Mouse (Mus musculus): ENCODE measurements around the gene 1700030K09Rik. TPM values are rescaled to one million over a fixed set of nuclear protein-coding genes. Genes with fewer than 3 reads are reported as not detected.

1700030K09Rik gene
- polyA plus RNA-seq, 1 experiment from 2014 or later = 10.3 TPM

GRCm38 (mm10) chr8:72469984-72470383 is 26.3 kb downstream of the 1700030K09Rik start:
- 89% methylated on average over 8 of the region's 8 CpGs for WGBS (ENCODE audit: insufficient replicate concordance)
- no peak for ATAC-seq (replicated peaks; ENCODE audit: insufficient number of reproducible peaks, low FRiP score, low TSS enrichment)
- no peaks in the 10 kb centered on the region for H3K9me3 ChIP-seq (replicated peaks; ENCODE audit: control insufficient read depth, low read length)

GRCm38 (mm10) chr8:72470684-72471083 is 27.0 kb downstream of the 1700030K09Rik start:
- H3K27me3 ChIP-seq (ENCODE audit: control insufficient read depth, insufficient read depth, low read length) = no peaks in the 10 kb centered on the region
- H3K27ac ChIP-seq (ENCODE audit: low read depth, low read length) = no peak overlapping the region
- H3K4me1 ChIP-seq (ENCODE audit: control insufficient read depth, insufficient read depth, low read length) = 0 out of 2 replicates have a peak, but pooled peaks cover 6% of the 10 kb centered on the region
- 93% methylated on average over 7 of the region's 7 CpGs for WGBS (ENCODE audit: insufficient replicate concordance)
- H3K4me2 ChIP-seq = no peak overlapping the region
- peaks cover 56% of the 10 kb centered on the region for H3K36me3 ChIP-seq (ENCODE audit: control insufficient read depth, insufficient read depth, low read length)
- no peaks in the 10 kb centered on the region for H3K9me3 ChIP-seq (replicated peaks; ENCODE audit: control insufficient read depth, low read length)
- no peak overlapping the region for H3K9ac ChIP-seq (ENCODE audit: low read depth, low read length)
- H3K4me3 ChIP-seq (ENCODE audit: low read depth, low read length) = no peak overlapping the region
- ATAC-seq (replicated peaks; ENCODE audit: insufficient number of reproducible peaks, low FRiP score, low TSS enrichment) = no peak

More at GRCm38 (mm10) chr8:72469984-72470383, 26.3 kb downstream of the 1700030K09Rik start:
- H3K9ac ChIP-seq (ENCODE audit: low read depth, low read length) = no peak overlapping the region
- no peak overlapping the region for H3K4me2 ChIP-seq
- no peak overlapping the region for H3K4me3 ChIP-seq (ENCODE audit: low read depth, low read length)
- no peak overlapping the region for H3K27ac ChIP-seq (ENCODE audit: low read depth, low read length)
- no peaks in the 10 kb centered on the region for H3K27me3 ChIP-seq (ENCODE audit: control insufficient read depth, insufficient read depth, low read length)
- peaks cover 63% of the 10 kb centered on the region for H3K36me3 ChIP-seq (ENCODE audit: control insufficient read depth, insufficient read depth, low read length)
- 0 out of 2 replicates have a peak, but pooled peaks cover 6% of the 10 kb centered on the region for H3K4me1 ChIP-seq (ENCODE audit: control insufficient read depth, insufficient read depth, low read length)

GRCm38 (mm10) chr8:72474826-72475546 is 31.3 kb downstream of the 1700030K09Rik start, which contains the start of gene Cherp:
TSS of gene Cherp (minus strand) at chr8:72475226.
- no peaks in the 10 kb centered on the region for H3K27me3 ChIP-seq (ENCODE audit: control insufficient read depth, insufficient read depth, low read length)
- H3K4me2 ChIP-seq = peak within 1 kb of the TSS; percentile 97
- H3K36me3 ChIP-seq (ENCODE audit: control insufficient read depth, insufficient read depth, low read length) = peaks cover 18% of the 10 kb centered on the region
- peaks cover 12% of the 10 kb centered on the region; the same call in 1 of the 2 replicates for H3K4me1 ChIP-seq (ENCODE audit: control insufficient read depth, insufficient read depth, low read length)
- H3K4me3 ChIP-seq (ENCODE audit: low read depth, low read length) = peak within 1 kb of the TSS; percentile 82
- peak; percentile 91 for ATAC-seq (replicated peaks; ENCODE audit: insufficient number of reproducible peaks, low FRiP score, low TSS enrichment)
- peak within 1 kb of the TSS; percentile 82 for H3K9ac ChIP-seq (ENCODE audit: low read depth, low read length)
- H3K9me3 ChIP-seq (replicated peaks; ENCODE audit: control insufficient read depth, low read length) = no peaks in the 10 kb centered on the region
- peak within 1 kb of the TSS; percentile 90 for H3K27ac ChIP-seq (ENCODE audit: low read depth, low read length)
- WGBS (ENCODE audit: insufficient replicate concordance) = under 1% methylated on average over 80 of the region's 80 CpGs

- ATAC-seq (replicated peaks; ENCODE audit: insufficient number of reproducible peaks, low FRiP score, low TSS enrichment) = no peak
- H3K4me1 ChIP-seq (ENCODE audit: control insufficient read depth, insufficient read depth, low read length) = peaks cover 3% of the 10 kb centered on the region; the same call in 1 of the 2 replicates
- no peak overlapping the region for H3K27ac ChIP-seq (ENCODE audit: low read depth, low read length)
- H3K4me2 ChIP-seq = no peak overlapping the region
- H3K9ac ChIP-seq (ENCODE audit: low read depth, low read length) = no peak overlapping the region
- peaks cover 19% of the 10 kb centered on the region; the same call in 1 of the 2 replicates for H3K36me3 ChIP-seq (ENCODE audit: control insufficient read depth, insufficient read depth, low read length)
- H3K4me3 ChIP-seq (ENCODE audit: low read depth, low read length) = no peak overlapping the region
- WGBS (ENCODE audit: insufficient replicate concordance) = 74% methylated on average over 6 of the region's 6 CpGs
- H3K9me3 ChIP-seq (replicated peaks; ENCODE audit: control insufficient read depth, low read length) = no peaks in the 10 kb centered on the region
- H3K27me3 ChIP-seq (ENCODE audit: control insufficient read depth, insufficient read depth, low read length) = no peaks in the 10 kb centered on the region
These were observed 41.9 kb downstream of the 1700030K09Rik start for GRCm38 (mm10) chr8:72485456-72486199.

- ATAC-seq (replicated peaks; ENCODE audit: insufficient number of reproducible peaks, low FRiP score, low TSS enrichment) = no peak
- no peak overlapping the region for H3K4me2 ChIP-seq
- H3K4me1 ChIP-seq (ENCODE audit: control insufficient read depth, insufficient read depth, low read length) = peaks cover 9% of the 10 kb centered on the region
- H3K4me3 ChIP-seq (ENCODE audit: low read depth, low read length) = no peak overlapping the region
- no peak overlapping the region for H3K27ac ChIP-seq (ENCODE audit: low read depth, low read length)
- H3K27me3 ChIP-seq (ENCODE audit: control insufficient read depth, insufficient read depth, low read length) = no peaks in the 10 kb centered on the region
- H3K9ac ChIP-seq (ENCODE audit: low read depth, low read length) = no peak overlapping the region
- H3K9me3 ChIP-seq (replicated peaks; ENCODE audit: control insufficient read depth, low read length) = no peaks in the 10 kb centered on the region
- H3K36me3 ChIP-seq (ENCODE audit: control insufficient read depth, insufficient read depth, low read length) = peaks cover 19% of the 10 kb centered on the region; the same call in 1 of the 2 replicates
These were observed 43.3 kb downstream of the 1700030K09Rik start for GRCm38 (mm10) chr8:72487014-72487413.

- no peak for ATAC-seq (replicated peaks; ENCODE audit: insufficient number of reproducible peaks, low FRiP score, low TSS enrichment)
- Histone ChIP-seq H3K9me3 (replicated peaks; ENCODE audit: control insufficient read depth, low read length) (no peaks in the 10 kb centered on the region), H3K27ac (ENCODE audit: low read depth, low read length) (no peak overlapping the region), H3K36me3 (ENCODE audit: control insufficient read depth, insufficient read depth, low read length) (peaks cover 19% of the 10 kb centered on the region), H3K4me2 (peak overlapping the region; percentile 70), H3K27me3 (ENCODE audit: control insufficient read depth, insufficient read depth, low read length) (no peaks in the 10 kb centered on the region), H3K4me3 (ENCODE audit: low read depth, low read length) (peak overlapping the region; percentile 94; the same call in 1 of the 2 replicates), H3K4me1 (ENCODE audit: control insufficient read depth, insufficient read depth, low read length) (peaks cover 20% of the 10 kb centered on the region), H3K9ac (ENCODE audit: low read depth, low read length) (no peak overlapping the region)
- 93% methylated on average over 2 of the region's 2 CpGs for WGBS (ENCODE audit: insufficient replicate concordance)
These were observed 47.3 kb downstream of the 1700030K09Rik start for GRCm38 (mm10) chr8:72491017-72491416.

- ATAC-seq (replicated peaks; ENCODE audit: insufficient number of reproducible peaks, low FRiP score, low TSS enrichment) = peak; percentile 16; the same call in 1 of the 2 replicates
- H3K36me3 ChIP-seq (ENCODE audit: control insufficient read depth, insufficient read depth, low read length) = peaks cover 26% of the 10 kb centered on the region
These were observed 48.3 kb downstream of the 1700030K09Rik start, which contains the start of gene Slc35e1 for GRCm38 (mm10) chr8:72491680-72492621. TSS of gene Slc35e1 (minus strand) at chr8:72492614.

GRCm38 (mm10) chr8:72492622-72493081 is 49.0 kb downstream of the 1700030K09Rik start:
- peak; percentile 97 for ATAC-seq (replicated peaks; ENCODE audit: insufficient number of reproducible peaks, low FRiP score, low TSS enrichment)
- under 1% methylated on average over 52 of the region's 56 CpGs for WGBS (ENCODE audit: insufficient replicate concordance)
- H3K4me3 ChIP-seq (ENCODE audit: low read depth, low read length) = peak overlapping the region; percentile 94
- no peaks in the 10 kb centered on the region for H3K27me3 ChIP-seq (ENCODE audit: control insufficient read depth, insufficient read depth, low read length)
- H3K4me1 ChIP-seq (ENCODE audit: control insufficient read depth, insufficient read depth, low read length) = peaks cover 20% of the 10 kb centered on the region
- no peaks in the 10 kb centered on the region for H3K9me3 ChIP-seq (replicated peaks; ENCODE audit: control insufficient read depth, low read length)
- peak overlapping the region; percentile 70 for H3K4me2 ChIP-seq
- peaks cover 25% of the 10 kb centered on the region for H3K36me3 ChIP-seq (ENCODE audit: control insufficient read depth, insufficient read depth, low read length)
- peak overlapping the region; percentile 86 for H3K9ac ChIP-seq (ENCODE audit: low read depth, low read length)
- peak overlapping the region; percentile 46 for H3K27ac ChIP-seq (ENCODE audit: low read depth, low read length)

More at GRCm38 (mm10) chr8:72491680-72492621, 48.3 kb downstream of the 1700030K09Rik start, which contains the start of gene Slc35e1:
- Histone ChIP-seq H3K4me1 (ENCODE audit: control insufficient read depth, insufficient read depth, low read length) (peaks cover 20% of the 10 kb centered on the region), H3K4me2 (peak within 1 kb of the TSS; percentile 70), H3K27me3 (ENCODE audit: control insufficient read depth, insufficient read depth, low read length) (no peaks in the 10 kb centered on the region), H3K9ac (ENCODE audit: low read depth, low read length) (peak within 1 kb of the TSS; percentile 86), H3K27ac (ENCODE audit: low read depth, low read length) (peak within 1 kb of the TSS; percentile 75), H3K9me3 (replicated peaks; ENCODE audit: control insufficient read depth, low read length) (no peaks in the 10 kb centered on the region), H3K4me3 (ENCODE audit: low read depth, low read length) (peak within 1 kb of the TSS; percentile 94)
- WGBS (ENCODE audit: insufficient replicate concordance) = under 1% methylated on average over 68 of the region's 98 CpGs

All from heart, embryonic 11.5 days (tissue).